Mouse (Mus musculus): ENCODE data around the gene Tex19.1.

The Tex19.1 gene

GRCm38 (mm10) chr11:121148193-121148592 lies 2.2 kb downstream of the Tex19.1 start:
- DNase-seq: no peak

- no peak for DNase-seq
Observed at GRCm38 (mm10) chr11:121154203-121154602, 8.3 kb downstream of the Tex19.1 start.

GRCm38 (mm10) chr11:121156411-121156891 lies 10.5 kb downstream of the Tex19.1 start:
- DNase-seq: no peak

GRCm38 (mm10) chr11:121159971-121160370 lies 14.0 kb downstream of the Tex19.1 start, which contains the start of gene Uts2r:
Gene Uts2r (plus strand): TSS chr11:121160271.
- no peak for DNase-seq

GRCm38 (mm10) chr11:121160636-121161346 lies 14.8 kb downstream of the Tex19.1 start:
- DNase-seq: no peak

- DNase-seq: no peak
Observed at GRCm38 (mm10) chr11:121163751-121164150, 17.8 kb downstream of the Tex19.1 start.

- DNase-seq: no peak
Observed at GRCm38 (mm10) chr11:121173203-121173602, 27.3 kb downstream of the Tex19.1 start.

GRCm38 (mm10) chr11:121174234-121174633 lies 28.3 kb downstream of the Tex19.1 start:
- DNase-seq: no peak

GRCm38 (mm10) chr11:121176285-121177270 lies 30.6 kb downstream of the Tex19.1 start:
- DNase-seq: peak; percentile 31 to 40

- no peak for DNase-seq
Observed at GRCm38 (mm10) chr11:121189681-121190080, 43.7 kb downstream of the Tex19.1 start.

GRCm38 (mm10) chr11:121192742-121193141 lies 46.8 kb downstream of the Tex19.1 start:
- no peak for DNase-seq

- DNase-seq: no peak
Observed at GRCm38 (mm10) chr11:121193415-121193814, 47.5 kb downstream of the Tex19.1 start.

All from thymus, postnatal 36 days (tissue).